Mouse (Mus musculus) limb, embryonic 14.5 days (tissue): Measurements from ENCODE around the gene Ndel1. TPM values are rescaled to one million over a fixed set of nuclear protein-coding genes. Genes with fewer than 3 reads are reported as not detected.

Experiments
- ATAC-seq: fragments of 200-750 bp; cut with Nextera tagmentation; 2 replicates; pipeline ENCODE4 v1.8.0; 2017; ENCODE audit warnings: low read depth, moderate number of reproducible peaks, moderate TSS enrichment; ENCODE audit not compliant: low FRiP score
- DNase-seq: peaks from one replicate; pipeline ENCODE4 v3.0.0-alpha.2; 2015; ENCODE audit warnings: low spot score
- H3K27ac ChIP-seq: fragments of 300-500 bp; sonication (generic); replicated peaks from 2 replicates; pipeline ENCODE4 v1.5.1; 2014; ENCODE audit warnings: low read depth, mild to moderate bottlenecking, low read length, moderate library complexity, mixed read lengths
- H3K27me3 ChIP-seq: fragments of 300-500 bp; sonication (generic); 2 replicates; pipeline ENCODE4 v1.6.1; 2014; ENCODE audit warnings: low read length, mixed read lengths; ENCODE audit not compliant: control insufficient read depth, insufficient read depth
- H3K36me3 ChIP-seq: fragments of 300-500 bp; sonication (generic); 2 replicates; pipeline ENCODE4 v1.6.1; 2014; ENCODE audit warnings: mild to moderate bottlenecking, low read length, moderate library complexity, mixed read lengths; ENCODE audit not compliant: control insufficient read depth, insufficient read depth
- H3K4me1 ChIP-seq: fragments of 300-500 bp; sonication (generic); 2 replicates; pipeline ENCODE4 v1.6.1; 2014; ENCODE audit warnings: antibody characterized with exemption, low read length, mixed read lengths; ENCODE audit not compliant: control insufficient read depth, insufficient read depth
- H3K4me2 ChIP-seq: fragments of 300-500 bp; sonication (generic); replicated peaks from 2 replicates; pipeline ENCODE4 v1.6.1; 2014; ENCODE audit warnings: low read depth, mild to moderate bottlenecking, low read length, moderate library complexity; ENCODE audit not compliant: severe bottlenecking
- H3K4me3 ChIP-seq: fragments of 300-500 bp; sonication (generic); replicated peaks from 2 replicates; pipeline ENCODE4 v1.5.1; 2014; ENCODE audit warnings: low read length
- H3K9ac ChIP-seq: fragments of 300-500 bp; sonication (generic); 2 replicates; pipeline ENCODE4 v1.6.1; 2014; ENCODE audit warnings: mild to moderate bottlenecking, low read depth, low read length, moderate library complexity; ENCODE audit not compliant: severe bottlenecking
- H3K9me3 ChIP-seq: fragments of 300-500 bp; sonication (generic); 2 replicates; pipeline ENCODE4 v1.6.1; 2016; ENCODE audit warnings: low read length; ENCODE audit not compliant: control insufficient read depth
- POLR2A ChIP-seq: fragments of 200-500 bp; IDR thresholded peaks from 2 replicates; pipeline ENCODE4 v1.8.0; 2012; ENCODE audit warnings: inconsistent platforms, mild to moderate bottlenecking, moderate library complexity, borderline replicate concordance; ENCODE audit not compliant: insufficient read depth, insufficient read length; ENCODE audit errors: extremely low read depth
- WGBS: fragments of 180-500 bp; shearing (Covaris S2); extraction: QIAGEN DNeasy Blood & Tissue Kit; methylation state at CpG from one replicate; pipeline ENCODE4 v1.1.7; 2014; 5-methylcytosine and 5-hydroxymethylcytosine counted together
- polyA plus RNA-seq, 2 experiments: library from polyadenylated mRNA; depleted of rRNA in 1 of 2; stranded (reverse) in 1 of 2; unstranded in 1 of 2; fragments of >200 nt; fragmentation: Nextera tagmentation in 1 of 2; extraction: Ambion mirVana in 1 of 2; gene quantifications; 2 replicates each; pipeline versions ENCODE4 v1.2.1 to v1.2.3; 2012 to 2014

The Ndel1 gene
- polyA plus RNA-seq, 2 experiments: 85.7 to 91.8 TPM

DNA sequence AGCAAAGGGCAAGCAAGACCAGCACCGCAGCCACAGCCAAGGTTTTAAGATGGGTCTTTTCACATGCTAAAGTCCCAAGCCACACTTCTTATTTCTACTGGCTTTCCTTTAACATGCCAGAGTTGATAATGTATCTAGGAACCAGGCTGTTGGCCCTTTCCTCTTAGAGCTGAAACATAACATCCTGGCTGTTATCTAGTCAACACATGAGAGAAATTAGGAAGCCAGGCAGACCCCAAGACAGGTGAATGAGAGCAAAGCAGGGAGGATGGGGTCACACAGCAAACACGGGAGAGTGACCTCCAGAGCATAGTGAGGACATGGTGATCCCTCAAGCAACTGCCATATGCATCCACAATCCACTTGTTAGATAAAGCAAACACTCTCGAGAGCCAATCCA, 44.9 kb downstream of the Ndel1 start:
- peaks cover 84% of the 10 kb centered on the region for H3K36me3 ChIP-seq
- no peak overlapping the region for H3K4me3 ChIP-seq
- ATAC-seq: no peak
- no peak for DNase-seq
- H3K4me1 ChIP-seq: no peaks in the 10 kb centered on the region
- no peak overlapping the region for H3K9ac ChIP-seq
- H3K9me3 ChIP-seq: no peaks in the 10 kb centered on the region
- no peaks in the 10 kb centered on the region for H3K27me3 ChIP-seq
- WGBS: 77% methylated on average over 3 of the region's 3 CpGs
- H3K4me2 ChIP-seq: no peak overlapping the region
- no peak for TF ChIP-seq POLR2A
- H3K27ac ChIP-seq: no peak overlapping the region

DNA sequence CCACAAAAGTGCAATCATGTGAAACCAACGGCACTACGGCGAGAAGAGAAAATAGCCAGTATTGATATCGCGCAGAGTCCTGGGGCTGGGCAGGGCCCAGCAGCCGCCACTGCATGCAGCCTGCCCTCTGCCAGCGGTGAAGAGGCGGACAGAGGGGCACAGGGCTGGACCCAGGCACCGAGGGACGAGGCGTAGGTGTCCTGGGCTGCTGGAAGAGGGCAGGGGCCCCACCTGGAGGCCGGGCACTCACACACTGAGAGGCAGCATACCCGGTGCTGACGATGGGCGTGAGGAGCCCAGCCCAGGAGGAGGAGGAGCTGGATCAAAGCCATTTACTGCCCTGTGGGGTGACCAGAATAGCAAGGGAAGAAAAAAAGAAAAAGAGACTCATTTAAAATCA, 49.3 kb downstream of the Ndel1 start:
- Histone ChIP-seq H3K9me3 (no peaks in the 10 kb centered on the region), H3K36me3 (peaks cover 85% of the 10 kb centered on the region), H3K4me2 (no peak overlapping the region), H3K27ac (no peak overlapping the region), H3K9ac (no peak overlapping the region), H3K4me1 (no peaks in the 10 kb centered on the region), H3K4me3 (no peak overlapping the region), H3K27me3 (no peaks in the 10 kb centered on the region)
- no peak for DNase-seq
- ATAC-seq: no peak
- TF ChIP-seq POLR2A: no peak
- WGBS: 82% methylated on average over 15 of the region's 15 CpGs

DNA sequence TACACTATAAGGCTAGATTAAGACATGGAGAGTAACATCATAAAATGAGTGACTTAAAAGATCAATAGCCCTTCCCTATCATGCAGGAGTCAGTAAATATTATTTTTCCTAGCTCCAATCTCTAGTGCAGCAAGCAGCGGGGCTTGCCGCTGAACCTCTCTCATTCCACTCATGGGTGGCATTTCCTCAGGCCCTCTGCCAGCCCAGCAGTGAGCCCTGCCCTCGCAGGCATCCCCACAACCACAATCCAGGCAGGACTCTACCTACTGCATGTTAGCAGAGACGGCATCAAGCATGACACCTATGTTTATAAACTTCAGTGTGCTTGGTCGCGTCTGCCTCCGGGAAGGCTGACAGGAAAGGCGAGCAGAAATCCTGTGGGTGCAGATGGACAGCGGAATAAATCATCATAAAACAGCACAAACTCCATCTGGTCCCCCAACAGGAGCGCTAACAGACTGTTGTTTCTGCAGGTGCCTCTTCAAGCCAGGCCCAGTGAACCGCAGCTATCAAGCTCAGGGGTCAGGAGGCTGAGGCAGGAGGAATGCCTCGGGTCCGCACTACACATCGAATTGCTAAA, 52.3 kb downstream of the Ndel1 start:
- TF ChIP-seq POLR2A: no peak
- no peak overlapping the region for H3K27ac ChIP-seq
- no peak overlapping the region for H3K9ac ChIP-seq
- H3K4me2 ChIP-seq: no peak overlapping the region
- no peaks in the 10 kb centered on the region for H3K4me1 ChIP-seq
- H3K9me3 ChIP-seq: no peaks in the 10 kb centered on the region
- 88% methylated on average over 14 of the region's 14 CpGs for WGBS
- no peaks in the 10 kb centered on the region for H3K27me3 ChIP-seq
- no peak overlapping the region for H3K4me3 ChIP-seq
- DNase-seq (no peak), ATAC-seq (no peak)
- peaks cover 87% of the 10 kb centered on the region for H3K36me3 ChIP-seq

DNA sequence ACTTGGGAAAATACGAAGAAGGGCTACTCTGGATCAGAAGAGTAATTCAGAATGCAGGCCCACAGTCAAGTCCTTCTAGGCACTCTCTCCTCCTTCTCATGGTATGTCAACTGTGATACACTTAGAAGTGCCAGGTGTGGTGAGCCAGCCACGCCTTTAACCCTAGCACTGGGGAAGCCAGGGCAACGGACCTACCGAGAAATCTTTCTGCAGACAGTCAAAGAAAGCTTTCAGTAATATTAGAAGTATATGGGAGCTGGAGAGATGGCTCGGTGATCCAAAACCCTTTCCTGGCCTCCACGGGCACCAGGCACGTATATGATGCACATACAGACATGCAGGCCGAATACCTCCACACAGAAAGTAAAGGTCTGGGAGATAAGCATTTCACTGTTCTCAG, 53.2 kb downstream of the Ndel1 start:
- no peak for DNase-seq
- TF ChIP-seq POLR2A: no peak

DNA sequence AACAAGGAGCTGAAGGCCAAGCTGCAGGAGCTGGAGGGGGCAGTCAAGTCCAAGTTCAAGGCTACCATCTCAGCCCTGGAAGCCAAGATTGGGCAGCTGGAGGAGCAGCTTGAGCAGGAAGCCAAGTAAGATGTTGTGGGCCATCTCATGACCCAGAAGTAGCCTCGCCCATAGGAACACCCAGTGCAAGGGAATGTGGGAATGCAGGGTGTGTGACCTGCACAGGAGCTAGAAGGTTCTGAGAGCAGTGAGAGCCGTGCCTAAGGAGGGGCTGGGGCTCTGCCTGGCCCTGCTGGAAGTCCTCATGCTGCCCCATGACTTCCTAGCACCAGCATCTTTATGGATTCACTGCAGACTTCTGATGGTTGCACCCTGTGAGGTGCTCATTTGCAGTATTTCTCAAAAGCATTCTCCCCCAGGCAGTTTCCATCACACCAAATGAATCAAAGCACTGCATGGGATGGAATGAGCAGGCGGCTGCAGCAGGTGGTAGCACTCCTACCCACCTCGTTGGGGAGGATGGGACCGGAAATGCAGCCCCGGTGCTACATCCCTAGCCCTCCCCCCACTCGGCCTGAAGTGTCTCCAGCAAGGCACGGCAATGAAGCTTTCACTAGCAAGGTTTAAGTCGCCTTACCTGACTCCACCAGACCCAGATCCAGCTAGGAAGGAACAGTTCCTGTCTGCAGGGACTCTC, 59.6 kb downstream of the Ndel1 start:
- no peaks in the 10 kb centered on the region for H3K27me3 ChIP-seq
- 78% methylated on average over 9 of the region's 9 CpGs for WGBS
- no peak for TF ChIP-seq POLR2A

More for the DNA sequence above, 53.2 kb downstream of the Ndel1 start:
- ATAC-seq: no peak
- no peak overlapping the region for H3K9ac ChIP-seq
- no peaks in the 10 kb centered on the region for H3K27me3 ChIP-seq
- no peaks in the 10 kb centered on the region for H3K4me1 ChIP-seq
- H3K27ac ChIP-seq: no peak overlapping the region
- H3K4me3 ChIP-seq: no peak overlapping the region
- H3K4me2 ChIP-seq: no peak overlapping the region
- 88% methylated on average over 8 of the region's 8 CpGs for WGBS
- peaks cover 87% of the 10 kb centered on the region for H3K36me3 ChIP-seq
- H3K9me3 ChIP-seq: no peaks in the 10 kb centered on the region

DNA sequence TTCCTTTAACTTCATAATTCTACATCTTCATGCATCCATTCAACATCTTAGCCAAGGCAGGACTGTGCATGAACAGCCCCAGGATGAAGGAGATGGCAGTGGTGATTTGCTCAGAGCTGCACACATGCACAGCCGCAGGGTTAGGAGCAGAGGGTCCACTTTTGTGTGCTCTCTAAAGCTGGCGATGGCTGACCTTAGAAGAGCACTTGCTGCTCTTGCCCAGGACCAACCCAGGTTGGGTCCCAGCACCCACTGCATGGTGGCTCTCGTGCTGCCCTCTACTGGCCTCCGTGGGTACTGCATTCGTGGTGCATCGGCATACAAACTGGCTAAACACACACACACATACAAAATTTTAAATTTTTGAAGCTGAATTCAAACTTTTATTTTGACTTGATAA, 63.9 kb downstream of the Ndel1 start:
- no peak overlapping the region for H3K4me3 ChIP-seq
- peaks cover 99% of the 10 kb centered on the region for H3K36me3 ChIP-seq
- H3K27me3 ChIP-seq: no peaks in the 10 kb centered on the region
- no peaks in the 10 kb centered on the region for H3K9me3 ChIP-seq
- DNase-seq (peak; percentile 55), ATAC-seq (peak; percentile 50; the same call in 1 of the 2 replicates)
- no peaks in the 10 kb centered on the region for H3K4me1 ChIP-seq
- 37% methylated on average over 6 of the region's 6 CpGs for WGBS
- H3K9ac ChIP-seq: no peak overlapping the region
- no peak overlapping the region for H3K27ac ChIP-seq
- H3K4me2 ChIP-seq: no peak overlapping the region
- TF ChIP-seq POLR2A: no peak

More for the DNA sequence above, 59.6 kb downstream of the Ndel1 start:
- ATAC-seq (no peak), DNase-seq (no peak)
- H3K9me3 ChIP-seq: no peaks in the 10 kb centered on the region
- no peak overlapping the region for H3K9ac ChIP-seq
- H3K4me1 ChIP-seq: no peaks in the 10 kb centered on the region
- no peak overlapping the region for H3K4me3 ChIP-seq
- peaks cover 96% of the 10 kb centered on the region for H3K36me3 ChIP-seq
- no peak overlapping the region for H3K27ac ChIP-seq
- no peak overlapping the region for H3K4me2 ChIP-seq
